Mouse (Mus musculus): ENCODE results near the gene Apol9b.
"Not testable (repeated sequence)": the region's sequence is repeated elsewhere in the genome, so short reads cannot be mapped to it uniquely, and the experiment has no call there.

GRCm38 (mm10) chr15:77691532-77692311 is 37.1 kb upstream of the Apol9b start:
- TF ChIP-seq CTCF (IDR thresholded peaks at IDR 0.05; ENCODE audit: low read depth); EP300 (optimal IDR thresholded peaks at IDR 0.05): not testable (repeated sequence)

All from stomach, postnatal 0 days (tissue).